Mouse (Mus musculus) thymus, adult 2 months (tissue): ENCODE data around the gene Asns.

Experiments
- CTCF ChIP-seq: fragments of 200-500 bp; IDR thresholded peaks from 2 replicates; pipeline ENCODE4 v1.5.1; 2012; ENCODE audit warnings: mild to moderate bottlenecking, control low read depth, low read length, moderate library complexity, borderline replicate concordance; ENCODE audit not compliant: control insufficient read depth, poor library complexity, insufficient read depth; ENCODE audit errors: extremely low read depth
- POLR2A ChIP-seq: fragments of 200-500 bp; IDR thresholded peaks from 2 replicates; pipeline ENCODE4 v1.6.1; 2012; ENCODE audit warnings: mild to moderate bottlenecking, low read length, control low read depth, moderate library complexity; ENCODE audit not compliant: control insufficient read depth, poor library complexity, insufficient read depth; ENCODE audit errors: extremely low read depth

DNA sequence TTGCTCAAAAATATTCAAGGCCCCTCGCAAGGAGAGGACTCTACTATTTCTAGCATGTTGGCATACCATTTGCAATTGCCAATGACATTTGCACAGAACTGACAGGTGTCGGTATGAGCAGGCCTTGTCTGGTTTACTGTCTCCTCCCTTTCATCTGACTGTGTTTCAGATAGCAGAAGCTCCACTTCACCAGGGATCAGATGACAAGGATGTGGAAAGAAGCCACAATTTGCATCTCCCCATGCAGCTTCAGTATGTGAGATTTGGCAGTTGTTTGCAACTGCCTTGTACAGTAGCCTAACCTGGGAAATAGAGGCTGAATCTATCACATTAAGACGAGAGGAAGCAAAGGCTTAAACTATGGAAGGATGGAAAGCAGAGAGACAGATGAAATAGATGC is 3.6 kb upstream of the Asns start:
- TF ChIP-seq POLR2A (no peak), CTCF (no peak)
